Mouse (Mus musculus) embryonic fibroblast, embryonic 13.5 days (primary cell): ENCODE measurements around the gene Apon.
"Not testable (repeated sequence)": the region's sequence is repeated elsewhere in the genome, so short reads cannot be mapped to it uniquely, and the experiment has no call there.

Experiments used
- CTCF ChIP-seq: IDR thresholded peaks from 2 replicates; pipeline ENCODE4 v1.5.1; 2011; ENCODE audit warnings: mild to moderate bottlenecking, control low read depth, low read length, moderate library complexity, borderline replicate concordance; ENCODE audit not compliant: insufficient read depth
- POLR2A ChIP-seq: IDR thresholded peaks from 2 replicates; pipeline ENCODE4 v1.6.1; 2011; ENCODE audit warnings: low read depth, mild to moderate bottlenecking, control low read depth, low read length, moderate library complexity

DNA sequence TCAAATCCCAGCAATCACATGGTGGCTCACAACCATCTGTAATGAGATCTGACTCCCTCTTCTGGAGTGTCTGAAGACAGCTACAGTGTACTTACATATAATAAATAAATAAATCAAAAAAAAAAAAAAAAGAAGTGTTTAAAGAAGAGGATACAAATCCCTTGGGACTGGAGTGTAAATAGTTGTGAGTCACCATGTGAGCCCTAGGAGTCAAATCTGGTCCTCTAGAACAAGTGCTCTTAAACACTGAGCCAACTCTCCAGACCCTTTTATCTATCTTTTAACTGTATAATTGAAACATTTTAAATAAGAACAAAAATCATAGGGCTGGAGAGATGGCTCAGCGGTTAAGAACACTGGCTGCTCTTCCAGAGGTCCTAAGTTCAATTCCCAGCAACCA is 21.5 kb downstream of the Apon start:
- TF ChIP-seq POLR2A, CTCF: not testable (repeated sequence)
